Mouse (Mus musculus): ENCODE measurements around the gene Olfr262.
"Not testable (repeated sequence)": the region's sequence is repeated elsewhere in the genome, so short reads cannot be mapped to it uniquely, and the experiment has no call there.

Olfr262 gene

DNA sequence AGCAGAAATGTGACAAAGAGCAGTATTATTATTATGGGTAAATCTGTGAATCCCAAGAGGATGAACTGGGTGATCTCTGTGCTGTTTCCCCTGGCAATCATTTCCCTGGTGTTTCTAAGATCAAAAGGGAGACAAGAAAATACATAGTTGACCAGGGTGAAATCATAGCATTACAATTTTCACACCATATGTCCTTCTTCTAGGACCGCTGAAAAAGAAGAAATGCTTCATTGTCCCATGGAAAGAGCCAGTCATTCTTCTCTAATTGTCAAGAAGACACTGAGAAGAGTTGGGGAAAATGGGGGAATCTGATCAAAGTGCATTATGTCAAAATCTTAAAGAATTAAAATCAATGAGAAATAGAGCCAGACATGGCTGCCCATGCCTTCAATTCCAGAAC lies at the start of gene Olfr262:
Olfr262 (minus strand) TSS at position 101 of the 400 bp plus-strand sequence.
- POLR2A ChIA-PET, result no interaction called here
- CTCF ChIA-PET, result interaction anchor here in 1 of 4 experiments (0.7 kb wide), 1 partner anchor 35 kb away, joined by 3 read pairs; no protein-coding TSS in a partner anchor

DNA sequence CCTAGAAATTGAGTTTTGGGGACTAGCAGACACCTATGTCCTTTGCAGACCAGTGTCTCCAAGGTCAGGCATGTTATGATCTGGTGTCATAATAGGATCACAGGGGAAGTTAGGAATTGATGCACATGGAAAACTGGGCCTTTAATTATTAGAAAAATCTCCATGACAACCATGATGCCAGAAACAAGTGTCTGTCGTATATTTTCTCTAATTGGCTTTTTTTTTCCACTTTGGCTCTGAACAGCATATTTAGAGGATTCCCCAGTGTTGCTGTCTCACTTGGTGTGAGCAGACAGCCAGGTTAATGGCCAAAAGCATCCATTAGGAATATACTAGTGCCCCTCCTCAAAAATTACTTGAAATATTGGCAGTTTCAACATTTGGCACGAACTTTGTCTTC lies 38.1 kb upstream of the Olfr262 start, which contains the start of gene Olfr1434:
Olfr1434 (plus strand) TSS at position 301 of the 400 bp plus-strand sequence.
- CTCF ChIA-PET, result no interaction called here
- POLR2A ChIA-PET, result no interaction called here

DNA sequence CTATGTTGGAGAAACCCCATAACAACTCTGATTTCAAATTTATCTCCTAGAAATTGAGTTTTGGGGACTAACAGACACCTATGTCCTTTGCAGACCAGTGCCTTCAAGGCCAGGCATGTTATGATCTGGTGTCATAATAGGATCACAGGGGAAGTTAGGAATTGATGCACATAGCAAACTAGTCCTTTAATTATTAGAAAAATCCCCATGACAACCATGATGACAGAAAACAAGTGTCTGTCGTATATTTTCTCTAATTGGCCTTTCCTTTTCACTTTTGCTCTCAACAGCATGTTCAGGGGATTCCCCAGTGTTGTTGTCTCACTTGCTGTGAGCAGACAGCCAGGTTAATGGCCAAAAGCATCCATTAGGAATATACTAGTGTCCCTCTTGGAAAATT lies 19.3 kb upstream of the Olfr262 start, which contains the start of gene Olfr235:
Olfr235 (plus strand) TSS at position 301 of the 400 bp plus-strand sequence.
- CTCF ChIA-PET, result no interaction called here
- POLR2A ChIA-PET, result no interaction called here

DNA sequence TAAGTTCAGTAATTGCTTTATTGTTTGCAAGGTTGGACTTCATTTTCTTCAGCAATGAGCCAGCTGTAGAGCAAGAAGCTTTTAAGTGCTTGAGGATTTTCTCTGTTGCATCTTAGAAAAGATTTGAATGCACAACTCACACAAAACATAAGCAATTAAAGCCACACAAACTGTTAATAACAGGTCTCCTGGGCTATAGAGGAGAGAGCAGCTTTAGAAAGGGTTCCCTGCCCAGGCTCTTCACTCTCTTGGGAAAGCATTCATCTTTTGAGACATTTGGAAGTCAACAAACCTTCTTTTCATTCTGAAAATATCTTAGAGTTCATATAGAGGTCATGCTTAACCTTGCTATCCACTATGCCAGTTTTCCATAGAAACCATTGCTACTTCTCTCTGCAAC lies 9.0 kb downstream of the Olfr262 start, which contains the start of gene Olfr1432:
Olfr1432 (minus strand) TSS at position 101 of the 400 bp plus-strand sequence.
- POLR2A ChIA-PET, CTCF ChIA-PET: not testable (repeated sequence)

DNA sequence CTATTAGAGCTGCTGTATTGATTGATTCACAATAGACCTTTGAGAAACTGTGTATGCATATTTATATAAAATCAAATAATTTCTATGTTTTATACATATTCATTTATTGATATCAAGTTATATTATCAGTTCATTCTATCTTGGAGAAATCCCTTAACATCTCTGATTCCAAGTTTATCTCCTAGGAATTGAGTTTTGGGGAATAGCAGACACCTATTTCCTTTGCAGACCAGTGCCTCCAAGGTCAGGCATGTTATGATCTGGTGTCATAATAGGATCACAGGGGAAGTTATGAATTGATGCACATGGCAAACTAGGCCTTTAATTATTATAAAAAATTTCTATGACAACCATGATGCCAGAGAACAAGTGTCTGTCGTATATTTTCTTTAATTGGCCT lies 41.1 kb downstream of the Olfr262 start, which contains the start of gene Olfr1431:
Olfr1431 (plus strand) TSS at position 301 of the 400 bp plus-strand sequence.
- POLR2A ChIA-PET, result no interaction called here
- CTCF ChIA-PET, result no interaction called here

DNA sequence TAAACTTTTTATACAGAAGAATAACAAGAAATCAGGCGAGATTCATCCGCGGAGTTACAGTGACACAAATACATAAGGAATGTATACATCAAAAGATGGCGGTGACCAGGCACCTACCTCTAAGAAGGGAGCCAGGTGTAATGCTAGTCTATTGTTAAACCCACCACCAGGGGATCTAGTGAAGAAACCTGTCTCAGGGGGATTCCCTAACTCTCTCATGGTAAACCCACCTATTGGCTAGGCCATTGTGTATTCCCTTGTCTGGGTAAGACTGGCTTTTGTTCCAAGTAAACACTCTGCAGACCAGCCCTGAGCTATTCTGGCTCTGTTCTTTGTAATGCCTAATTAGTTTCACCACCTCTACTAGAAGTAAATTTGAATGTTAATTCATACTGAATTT lies 42.4 kb downstream of the Olfr262 start:
- POLR2A ChIA-PET, result not testable (repeated sequence)

More for the DNA sequence above, 42.4 kb downstream of the Olfr262 start:
- CTCF ChIA-PET, result not testable (repeated sequence)

Measured in embryonic stem cell, embryonic (primary cell).